Mouse (Mus musculus): ENCODE results near the gene Tbc1d22b.

- TF ChIP-seq POLR2A (IDR thresholded peaks at IDR 0.05; ENCODE audit: low read depth, low read length) = no peak
- TF ChIP-seq CTCF (IDR thresholded peaks at IDR 0.05; ENCODE audit: extremely low read depth, insufficient read depth, insufficient read length, insufficient replicate concordance) = peak; percentile 82; the same call in 1 of the 2 replicates
Measured at GRCm38 (mm10) chr17:29603283-29603682, 53.7 kb downstream of the Tbc1d22b start.
